11 mouse cellular contexts compared by ENCODE assay signal in the genomic region with DNA sequence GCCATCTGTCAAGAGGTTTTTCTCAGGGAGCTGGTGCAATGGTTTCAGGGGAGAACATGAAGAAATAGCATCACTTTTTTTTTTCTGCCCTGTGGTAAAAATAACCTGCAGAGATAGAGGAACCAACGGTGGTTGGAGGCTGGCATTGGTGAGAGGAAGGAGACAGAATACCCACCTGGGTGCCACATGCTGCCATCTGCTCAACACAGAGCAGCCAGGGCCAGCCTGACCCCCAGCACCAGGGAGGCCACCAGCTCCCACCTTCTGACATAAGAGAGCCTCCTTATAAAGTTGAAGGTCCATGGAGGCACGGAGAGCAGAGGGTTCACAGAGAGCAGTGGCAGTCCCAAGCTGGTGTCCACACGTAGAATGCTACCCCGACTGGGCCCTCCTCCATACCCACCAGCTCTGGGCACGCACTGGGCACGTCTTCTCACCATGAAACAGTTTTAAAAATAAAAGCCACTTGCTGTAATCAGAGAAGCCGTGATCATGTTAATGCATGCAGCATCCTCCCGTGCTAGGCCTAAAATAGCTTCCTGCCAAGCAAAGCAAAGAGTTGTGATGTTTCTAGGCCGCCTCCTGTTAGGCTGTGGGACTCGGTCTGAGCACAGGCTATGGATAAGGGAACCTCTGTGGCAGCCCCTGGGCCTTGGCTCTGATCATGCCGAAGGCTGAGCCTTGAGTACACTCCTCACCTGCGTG.
A peak's percentile ranks its signal among the peaks of the same experiment; 100 is the strongest.
DNase-seq lines count a peak whose midpoint lies in the region; ATAC-seq and TF ChIP-seq lines count a peak whose summit lies in the region.
"Had no signal": no experiment of that assay in that cellular context is flagged by ENCODE, and none has a peak within 500 bp of the region (broad histone marks: within the 10 kb centered on the region; RNA-seq: fewer than 3 reads in every experiment).

No protein-coding gene starts in this region.

- H3K4me2 ChIP-seq in forebrain, embryonic 16.5 days (ENCODE audit: low read length) = no peak overlapping the region
- no peak overlapping the region for H3K4me2 ChIP-seq in neural tube, embryonic 14.5 days (ENCODE audit: low read depth, low read length)
- no peak overlapping the region for H3K4me2 ChIP-seq in midbrain, embryonic 16.5 days (ENCODE audit: low read length)

- H3K4me1 ChIP-seq in heart, adult 2 months (ENCODE audit: control insufficient read depth, insufficient read depth, low read length) = peaks cover 8% of the 10 kb centered on the region; the same call in 1 of the 2 replicates
- H3K4me1 ChIP-seq in forebrain, embryonic 16.5 days (replicated peaks; ENCODE audit: control insufficient read depth, insufficient read depth, low read length) = peaks cover 44% of the 10 kb centered on the region
- H3K4me1 ChIP-seq in neural tube, embryonic 14.5 days (ENCODE audit: control insufficient read depth, insufficient read depth, low read length) = 0 out of 2 replicates have a peak, but pooled peaks cover 3% of the 10 kb centered on the region
- peaks cover 2% of the 10 kb centered on the region; the same call in 1 of the 2 replicates for H3K4me1 ChIP-seq in midbrain, embryonic 16.5 days (ENCODE audit: control insufficient read depth, insufficient read depth, low read length)

- H3K27ac ChIP-seq in heart, adult 2 months = peak overlapping the region; percentile 48
- H3K27ac ChIP-seq in forebrain, embryonic 16.5 days (ENCODE audit: low read length) = peak overlapping the region; percentile 82
- H3K27ac ChIP-seq in neural tube, embryonic 14.5 days (ENCODE audit: low read depth, low read length) = peak overlapping the region; percentile 22; the same call in 1 of the 2 replicates
- H3K27ac ChIP-seq in midbrain, embryonic 16.5 days (ENCODE audit: low read length) = no peak overlapping the region
- H3K27ac ChIP-seq: kidney, postnatal 0 days had no signal

- no peaks in the 10 kb centered on the region for H3K79me2 ChIP-seq in heart, adult 2 months (replicated peaks; ENCODE audit: control insufficient read depth, insufficient read depth, low read length)

- peak; percentile 32 for ATAC-seq in forebrain, embryonic 16.5 days
- no peak for ATAC-seq in neural tube, embryonic 14.5 days (ENCODE audit: low read depth)
- no peak for ATAC-seq in monocyte, adult 5-6 weeks (replicated peaks; ENCODE audit: insufficient number of reproducible peaks, low FRiP score, low TSS enrichment, poor library complexity, severe bottlenecking)
- no peak for ATAC-seq in midbrain, embryonic 16.5 days

- no peaks in the 10 kb centered on the region for H3K27me3 ChIP-seq in heart, adult 2 months (ENCODE audit: control insufficient read depth, insufficient read depth, low read length)
- H3K27me3 ChIP-seq in forebrain, embryonic 16.5 days (replicated peaks; ENCODE audit: control insufficient read depth, insufficient read depth, low read length) = no peaks in the 10 kb centered on the region
- H3K27me3 ChIP-seq in neural tube, embryonic 14.5 days (ENCODE audit: control insufficient read depth, insufficient read depth, low read length) = no peaks in the 10 kb centered on the region
- H3K27me3 ChIP-seq in midbrain, embryonic 16.5 days (ENCODE audit: control insufficient read depth, insufficient read depth, low read depth, low read length) = no peaks in the 10 kb centered on the region

- no peaks in the 10 kb centered on the region for H3K36me3 ChIP-seq in heart, adult 2 months (ENCODE audit: control insufficient read depth, insufficient read depth, low read length)
- no peaks in the 10 kb centered on the region for H3K36me3 ChIP-seq in forebrain, embryonic 16.5 days (ENCODE audit: control insufficient read depth, insufficient read depth)
- no peaks in the 10 kb centered on the region for H3K36me3 ChIP-seq in neural tube, embryonic 14.5 days (ENCODE audit: control insufficient read depth, insufficient read depth, low read length)
- no peaks in the 10 kb centered on the region for H3K36me3 ChIP-seq in midbrain, embryonic 16.5 days (ENCODE audit: control insufficient read depth, insufficient read depth, low read length)

- DNase-seq in heart, adult 2 months = no peak
- no peak for DNase-seq in heart, postnatal 36 days
- peak; percentile 79 for DNase-seq in cerebellum, adult 11 months
- DNase-seq in c-Kit-positive CD71-positive TER-119-positive erythroid progenitor cells, embryonic 14.5 days (ENCODE audit: low spot score) = no peak
- DNase-seq: thymus, postnatal 36 days had no signal

- 49% methylated on average over 12 of the region's 12 CpGs for WGBS in heart, adult 2 months
- 63% methylated on average over 12 of the region's 12 CpGs for WGBS in forebrain, embryonic 16.5 days
- WGBS in neural tube, embryonic 14.5 days = 84% methylated on average over 12 of the region's 12 CpGs
- WGBS in midbrain, embryonic 16.5 days = 83% methylated on average over 12 of the region's 12 CpGs

- no peak for TF ChIP-seq CTCF in heart, adult 2 months (IDR thresholded peaks at IDR 0.05)

- H3K9ac ChIP-seq in heart, adult 2 months (ENCODE audit: low read depth, low read length) = no peak overlapping the region; the same call in 1 of the 2 replicates
- H3K9ac ChIP-seq in forebrain, embryonic 16.5 days (replicated peaks; ENCODE audit: low read depth, low read length) = no peak overlapping the region
- H3K9ac ChIP-seq in neural tube, embryonic 14.5 days (replicated peaks; ENCODE audit: low read depth, low read length) = no peak overlapping the region
- H3K9ac ChIP-seq in midbrain, embryonic 16.5 days (ENCODE audit: low read depth, low read length) = no peak overlapping the region

- no peak for TF ChIP-seq EP300 in heart, adult 2 months (IDR thresholded peaks at IDR 0.05; ENCODE audit: insufficient read depth, low read depth, low read length)

- H3K9me3 ChIP-seq in forebrain, embryonic 16.5 days (ENCODE audit: control insufficient read depth, low read length) = no peaks in the 10 kb centered on the region
- no peaks in the 10 kb centered on the region for H3K9me3 ChIP-seq in neural tube, embryonic 14.5 days (ENCODE audit: control insufficient read depth, low read length)
- no peaks in the 10 kb centered on the region for H3K9me3 ChIP-seq in midbrain, embryonic 16.5 days (replicated peaks; ENCODE audit: control insufficient read depth, low read length, poor library complexity, severe bottlenecking)
- H3K9me3 ChIP-seq: megakaryocyte, embryonic 14.5 days had no signal

- no peak for TF ChIP-seq POLR2A in heart, adult 2 months (IDR thresholded peaks at IDR 0.05; ENCODE audit: insufficient read depth, low read depth, low read length)

- intact Hi-C loops in heart, adult 2 months (cut with DNase I) = loop anchor here (5.0 to 10.0 kb wide), 3 partner anchors 130 to 515 kb away; no protein-coding TSS in a partner anchor
- intact Hi-C loops in heart, postnatal 36 days (cut with DNase I) = no loop called here

- no peak overlapping the region for H3K4me3 ChIP-seq in heart, adult 2 months
- H3K4me3 ChIP-seq in forebrain, embryonic 16.5 days (replicated peaks; ENCODE audit: low read length) = no peak overlapping the region
- H3K4me3 ChIP-seq in neural tube, embryonic 14.5 days (ENCODE audit: low read depth, low read length) = no peak overlapping the region
- no peak overlapping the region for H3K4me3 ChIP-seq in midbrain, embryonic 16.5 days (ENCODE audit: low read depth, low read length)
- H3K4me3 ChIP-seq: megakaryocyte, embryonic 14.5 days had no signal
